Mouse (Mus musculus) cerebellum, adult 9-11 months (tissue): ENCODE measurements around the gene Hspb6.

Experiments
- DNase-seq: peaks from one replicate; pipeline ENCODE4 v3.0.0; 2022

Hspb6 gene

GRCm38 (mm10) chr7:30553810-30554584 lies 2.0 kb downstream of the Hspb6 start:
- DNase-seq, result peak; percentile 70

GRCm38 (mm10) chr7:30556894-30557536 lies 5.0 kb downstream of the Hspb6 start:
- DNase-seq, result peak; percentile 62

DNA sequence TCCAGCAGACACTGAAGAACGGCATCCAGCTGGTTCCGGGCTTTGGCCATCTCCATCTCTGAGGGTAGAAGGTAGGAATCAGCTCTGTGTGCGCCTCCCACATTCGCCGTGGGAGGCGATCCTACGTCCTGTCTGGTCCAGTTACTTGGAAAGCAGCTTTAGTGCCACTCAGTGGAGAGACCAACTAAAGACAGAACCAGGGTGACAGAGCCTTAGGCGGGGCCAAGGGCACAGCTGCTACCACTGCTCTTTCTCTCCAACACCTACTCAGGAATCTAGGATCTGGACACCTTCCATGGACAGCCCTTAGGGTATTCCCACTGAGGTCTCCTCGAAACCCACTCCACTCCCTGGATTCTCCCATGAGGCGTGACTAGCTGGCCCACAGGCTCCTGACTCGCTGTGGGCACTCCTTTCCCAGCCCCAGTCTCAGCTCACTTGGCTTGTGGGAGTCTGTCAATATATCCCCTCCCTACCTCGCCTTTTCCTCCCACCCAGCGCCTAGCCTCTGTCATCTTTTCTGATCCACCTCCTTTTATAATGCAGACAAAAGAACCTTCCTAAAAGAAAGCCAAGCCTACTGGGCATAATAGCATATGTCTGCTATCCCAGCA lies 6.0 kb downstream of the Hspb6 start:
- DNase-seq, result peak; percentile 56

DNA sequence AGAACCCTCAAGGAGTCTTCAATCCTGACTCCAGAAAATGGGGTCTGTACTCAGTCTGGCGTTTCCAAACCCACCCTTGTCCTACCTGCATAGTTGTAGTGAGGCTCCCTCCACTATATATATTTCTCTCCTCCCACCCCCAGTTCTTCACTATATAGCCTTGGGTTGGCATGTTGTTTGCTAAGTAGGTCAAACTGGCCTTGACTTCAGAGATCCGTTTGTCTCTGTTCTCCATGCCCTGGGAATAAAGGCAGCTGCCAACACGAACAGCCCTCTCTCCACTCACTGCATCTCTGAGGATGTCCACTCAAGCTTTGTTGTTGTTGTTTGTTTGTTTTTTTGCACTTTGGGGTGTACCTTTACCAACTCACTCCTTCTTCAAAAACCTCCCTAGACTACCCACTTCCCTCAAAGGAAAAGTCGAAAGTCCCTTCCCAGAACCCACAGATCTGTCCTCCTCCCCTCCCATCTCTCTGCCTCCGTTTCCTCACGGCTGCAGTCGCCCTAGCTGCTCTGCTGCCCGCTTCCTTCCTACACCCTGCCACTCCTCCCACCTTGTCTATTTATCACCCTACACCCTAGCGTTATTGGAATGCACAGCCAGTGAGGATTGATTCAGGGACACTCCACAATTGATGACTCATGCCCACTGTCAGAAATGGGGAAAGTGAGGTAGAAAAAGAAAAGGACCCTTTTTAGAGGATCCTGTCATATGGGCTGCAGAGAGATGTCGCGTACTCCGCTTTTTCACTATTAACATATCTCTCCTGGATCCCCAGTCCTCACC lies 6.9 kb downstream of the Hspb6 start:
- peak; percentile 57 for DNase-seq

DNA sequence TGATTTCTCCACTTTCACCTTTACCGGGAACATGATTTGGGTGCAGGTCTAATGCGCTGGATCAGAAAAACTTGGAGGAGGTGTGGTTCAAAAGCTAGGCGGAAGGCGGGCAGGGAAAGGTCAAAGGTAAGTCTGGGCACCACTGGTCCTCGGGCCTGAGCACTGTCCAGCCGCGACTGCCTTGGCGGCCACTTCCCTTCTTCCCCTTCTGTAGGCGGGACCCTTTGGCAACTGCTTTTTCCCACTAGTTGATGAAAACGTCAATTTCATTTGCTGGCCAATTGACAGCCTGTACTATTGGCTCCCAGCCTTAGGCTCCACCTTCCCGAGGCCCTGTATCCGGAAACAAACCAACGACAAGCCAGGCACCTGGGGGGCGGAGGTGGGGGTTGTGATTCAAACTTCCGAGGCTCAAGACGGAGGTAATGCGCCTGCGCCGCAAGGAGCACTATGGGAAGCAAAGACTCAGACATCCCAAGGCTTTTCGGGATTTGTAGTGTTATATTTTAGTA lies 7.5 kb downstream of the Hspb6 start, which contains the start of gene Lin37:
Gene Lin37, minus strand, starts transcription at position 396 of the 512 bp plus-strand sequence.
- DNase-seq, result peak; percentile 100

- peak; percentile 62 for DNase-seq
Measured at GRCm38 (mm10) chr7:30560296-30560695, 8.3 kb downstream of the Hspb6 start.

DNA sequence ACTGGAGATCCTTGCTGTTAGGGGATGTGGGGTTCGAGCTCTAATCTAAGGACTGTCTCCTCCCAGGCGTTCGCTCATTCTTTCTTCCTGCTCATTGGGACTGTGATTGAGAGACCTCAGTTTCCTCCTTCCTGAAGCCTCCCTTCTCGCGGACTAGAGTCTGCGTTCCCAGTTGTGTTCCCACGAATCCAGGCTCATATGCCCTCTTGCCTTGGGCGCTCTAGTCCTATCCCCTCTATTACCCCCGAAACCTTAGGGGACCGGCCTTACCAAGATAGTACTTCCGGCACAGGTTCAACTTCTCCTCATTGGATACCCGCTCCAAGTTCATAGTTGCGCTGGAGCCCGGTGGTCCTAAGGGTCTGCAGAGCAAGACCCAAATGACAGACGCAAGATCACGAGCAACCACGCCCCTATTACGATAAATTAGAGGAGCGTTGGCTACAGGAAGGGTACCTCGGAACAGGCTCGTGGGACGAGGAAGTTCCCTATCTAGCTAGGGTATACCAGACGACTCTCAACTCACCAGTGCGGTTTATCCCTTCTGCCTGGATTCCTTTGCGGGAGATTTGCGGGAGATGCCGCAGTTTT lies 10.6 kb downstream of the Hspb6 start:
- no peak for DNase-seq

DNA sequence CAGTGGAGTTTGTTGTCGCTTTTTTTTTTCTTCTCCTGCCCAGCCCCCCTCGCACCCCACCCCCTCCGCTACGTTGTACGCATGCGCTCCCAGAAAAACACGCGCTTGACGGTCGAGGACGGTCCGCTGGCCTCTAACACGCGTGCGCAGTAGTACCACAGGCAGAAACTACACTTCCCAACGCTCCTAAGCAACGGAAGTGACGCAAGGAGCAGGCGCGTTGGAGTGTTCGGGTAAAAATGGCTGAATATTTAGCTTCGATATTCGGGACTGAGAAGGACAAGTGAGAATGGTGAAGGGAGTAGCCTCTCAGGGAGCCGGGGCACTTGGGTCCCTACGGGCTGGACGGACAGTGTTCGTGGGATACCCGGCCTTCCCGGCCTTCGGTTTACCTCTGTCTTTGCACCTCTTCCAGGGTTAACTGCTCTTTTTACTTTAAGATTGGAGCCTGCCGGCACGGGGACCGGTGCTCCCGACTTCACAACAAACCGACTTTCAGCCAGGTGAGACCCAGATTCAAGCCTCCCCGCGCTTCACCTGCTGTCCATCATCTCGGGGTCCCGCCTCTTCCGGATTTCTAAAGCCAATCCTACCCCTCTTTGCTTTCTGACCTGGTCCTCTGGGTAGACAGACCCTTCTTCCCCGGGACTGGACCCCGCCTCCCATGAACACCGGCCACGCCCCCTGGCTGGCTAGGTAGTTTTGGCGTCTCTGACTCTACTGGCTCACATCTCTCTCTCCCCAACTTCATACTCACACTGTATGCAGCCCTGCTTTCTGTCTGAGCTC lies 11.3 kb downstream of the Hspb6 start, which contains the start of the genes U2af1l4, Gm49396 and Psenen:
Gene U2af1l4, plus strand, starts transcription at position 185 of the 789 bp plus-strand sequence.
Gene Gm49396, plus strand, starts transcription at position 228 of the 789 bp plus-strand sequence.
Gene Psenen, minus strand, starts transcription at position 511 of the 789 bp plus-strand sequence.
- DNase-seq, result peak; percentile 97

DNA sequence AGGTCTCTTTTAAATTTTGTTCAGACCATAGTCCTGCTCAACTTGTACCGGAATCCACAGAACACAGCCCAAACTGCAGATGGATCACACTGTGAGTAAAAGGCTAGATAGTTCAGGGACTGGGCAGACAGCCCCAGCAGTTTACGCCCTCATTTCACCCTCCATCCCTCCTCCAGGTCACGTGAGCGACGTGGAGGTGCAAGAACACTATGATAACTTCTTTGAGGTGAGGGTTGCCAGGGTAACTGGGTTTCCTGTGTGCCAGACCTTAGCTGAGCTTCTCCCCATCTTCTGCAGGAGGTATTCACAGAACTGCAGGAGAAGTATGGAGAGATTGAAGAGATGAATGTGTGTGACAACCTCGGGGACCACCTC lies 11.9 kb downstream of the Hspb6 start:
- peak; percentile 72 for DNase-seq

GRCm38 (mm10) chr7:30564970-30565571 lies 13.1 kb downstream of the Hspb6 start, which contains the start of gene Igflr1:
Gene Igflr1 (plus strand): TSS chr7:30565427.
- DNase-seq, result peak; percentile 56

DNA sequence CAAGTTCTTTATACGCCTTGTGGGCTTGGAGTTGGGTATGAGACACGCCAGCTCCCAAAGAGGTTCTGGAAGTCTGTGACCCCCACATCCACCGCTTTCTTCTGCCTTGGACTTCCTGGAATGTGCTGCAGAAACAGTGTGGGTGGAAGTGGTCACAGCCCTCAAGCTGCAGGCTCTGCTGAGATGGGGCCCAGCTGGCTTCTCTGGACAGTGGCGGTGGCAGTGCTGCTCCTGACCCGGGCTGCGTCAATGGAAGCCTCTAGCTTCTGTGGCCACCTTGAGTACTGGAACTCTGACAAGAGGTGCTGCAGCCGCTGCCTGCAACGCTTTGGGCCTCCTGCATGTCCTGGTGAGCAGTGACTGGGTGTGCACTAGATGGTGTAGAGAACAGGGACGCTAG lies 14.1 kb downstream of the Hspb6 start:
- peak; percentile 44 for DNase-seq

- DNase-seq, result no peak
Measured at GRCm38 (mm10) chr7:30567555-30567954, 15.6 kb downstream of the Hspb6 start.

DNA sequence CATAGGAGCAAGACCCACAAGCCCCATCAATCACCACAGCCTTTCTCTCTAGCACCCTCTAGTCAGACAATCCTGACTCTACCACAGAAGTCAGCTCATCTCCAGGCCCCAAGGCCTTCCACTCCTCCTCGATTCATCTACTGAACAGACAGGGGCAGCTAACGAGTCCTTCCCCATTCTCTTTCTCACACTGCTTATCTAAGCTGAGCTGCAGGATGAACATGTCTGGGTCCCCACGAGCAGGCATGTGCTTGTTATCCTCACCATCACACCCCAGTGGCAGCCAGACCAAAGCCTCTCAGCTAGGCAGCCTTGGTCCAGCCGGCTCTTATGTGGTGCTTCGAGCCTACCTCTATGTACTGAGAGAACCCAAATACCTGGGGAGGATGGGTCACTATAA lies 20.4 kb downstream of the Hspb6 start:
- no peak for DNase-seq

GRCm38 (mm10) chr7:30572969-30573368 lies 21.0 kb downstream of the Hspb6 start:
- DNase-seq, result peak; percentile 88

- DNase-seq, result no peak
Measured at GRCm38 (mm10) chr7:30579950-30580349, 28.0 kb downstream of the Hspb6 start.

- peak; percentile 37 for DNase-seq
Measured at GRCm38 (mm10) chr7:30581547-30581946, 29.6 kb downstream of the Hspb6 start.

GRCm38 (mm10) chr7:30584339-30584738 lies 32.4 kb downstream of the Hspb6 start:
- no peak for DNase-seq

- DNase-seq, result no peak
Measured at GRCm38 (mm10) chr7:30585170-30585569, 33.2 kb downstream of the Hspb6 start.

DNA sequence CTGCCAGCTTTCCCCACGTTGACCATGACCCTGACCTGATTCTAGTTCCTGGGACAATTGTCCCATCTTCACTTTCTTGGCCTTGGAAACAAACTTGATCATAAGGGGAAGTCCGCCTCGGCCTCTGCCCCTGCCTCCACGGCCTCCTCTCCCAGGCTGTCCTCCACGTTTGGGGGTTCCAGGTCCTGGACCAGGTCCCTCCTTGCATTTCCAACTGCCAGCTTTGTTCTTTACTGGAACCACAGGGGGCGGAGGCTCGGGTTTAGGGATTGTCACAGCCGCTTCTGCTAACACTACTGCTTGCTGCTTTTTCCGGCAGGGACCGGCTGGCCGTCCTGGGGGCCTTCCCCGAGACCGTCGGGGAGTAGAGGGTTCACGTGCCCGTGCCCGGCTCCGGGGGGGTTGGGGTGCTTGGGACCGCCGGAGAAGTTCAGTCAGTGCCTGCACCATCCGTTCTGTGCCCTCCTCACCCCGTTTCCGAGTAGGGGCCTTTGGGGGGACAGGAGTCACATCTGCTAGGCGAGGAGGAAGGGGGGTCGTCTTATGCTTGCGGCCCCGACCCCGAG lies 34.6 kb downstream of the Hspb6 start:
- DNase-seq, result peak; percentile 64
